Mouse (Mus musculus) WW6 (cell line): Measurements from ENCODE around the gene Kif24.
"Not testable (repeated sequence)": the region's sequence is repeated elsewhere in the genome, so short reads cannot be mapped to it uniquely, and the experiment has no call there.

Source experiments
- DNase-seq: peaks from one replicate; pipeline ENCODE4 v3.0.0-alpha.2; 2013; ENCODE audit warnings: low read depth, low spot score

Kif24 gene

DNA sequence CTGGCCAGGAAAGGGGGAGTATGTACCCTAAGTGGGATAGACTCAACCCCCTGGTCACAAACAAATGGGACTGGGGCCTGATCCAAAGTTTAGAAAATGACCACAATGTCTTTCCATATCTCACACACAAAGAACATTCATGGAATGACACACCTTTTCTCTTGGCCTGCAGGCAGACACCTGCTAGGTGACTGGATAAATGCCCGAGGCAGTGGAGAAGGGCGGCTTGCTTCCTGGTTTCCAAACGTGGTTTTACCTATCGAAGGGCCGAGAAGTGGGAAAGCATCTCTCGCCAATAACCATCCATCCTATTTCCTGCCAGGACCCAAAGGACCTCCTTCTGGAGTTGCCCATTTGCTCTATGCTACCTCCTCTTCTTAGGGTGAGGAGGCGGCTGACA, 28.3 kb upstream of the Kif24 start:
- no peak for DNase-seq

DNA sequence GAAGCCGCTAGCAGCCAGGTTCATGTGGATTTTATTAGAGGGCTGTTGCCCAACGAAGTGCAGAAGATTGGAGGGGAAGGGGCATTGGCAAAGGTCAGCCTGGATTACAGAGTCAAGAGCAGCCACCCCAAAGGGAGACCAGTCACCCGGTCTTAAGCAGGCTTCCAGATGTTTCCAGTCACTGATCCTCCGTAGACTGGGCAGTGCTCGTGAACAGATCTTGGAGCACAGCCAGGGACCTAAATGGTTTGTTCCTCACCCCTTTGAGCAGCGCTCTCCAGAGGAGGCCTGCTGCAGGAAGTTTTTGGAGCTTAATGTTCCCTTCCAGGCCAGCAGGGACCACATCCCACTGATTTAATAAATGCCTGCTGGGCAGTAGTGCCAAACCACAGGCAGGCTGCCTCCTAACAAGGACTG, 16.9 kb upstream of the Kif24 start:
- DNase-seq, result no peak

DNA sequence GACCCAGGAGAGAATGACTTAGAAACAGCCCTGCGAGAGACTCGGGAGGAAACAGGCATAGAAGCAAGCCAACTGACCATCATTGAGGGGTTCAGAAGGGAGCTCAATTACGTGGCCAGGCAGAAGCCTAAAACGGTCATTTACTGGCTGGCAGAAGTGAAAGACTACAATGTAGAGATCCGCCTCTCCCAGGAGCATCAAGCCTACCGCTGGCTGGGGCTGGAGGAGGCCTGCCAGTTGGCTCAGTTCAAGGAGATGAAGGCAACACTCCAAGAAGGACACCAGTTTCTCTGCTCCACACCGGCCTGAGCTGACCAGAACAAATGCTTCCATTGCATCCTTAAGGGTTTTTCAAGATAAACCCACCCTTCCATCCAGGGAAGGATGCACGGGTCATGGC, 15.6 kb upstream of the Kif24 start:
- DNase-seq, result no peak

DNA sequence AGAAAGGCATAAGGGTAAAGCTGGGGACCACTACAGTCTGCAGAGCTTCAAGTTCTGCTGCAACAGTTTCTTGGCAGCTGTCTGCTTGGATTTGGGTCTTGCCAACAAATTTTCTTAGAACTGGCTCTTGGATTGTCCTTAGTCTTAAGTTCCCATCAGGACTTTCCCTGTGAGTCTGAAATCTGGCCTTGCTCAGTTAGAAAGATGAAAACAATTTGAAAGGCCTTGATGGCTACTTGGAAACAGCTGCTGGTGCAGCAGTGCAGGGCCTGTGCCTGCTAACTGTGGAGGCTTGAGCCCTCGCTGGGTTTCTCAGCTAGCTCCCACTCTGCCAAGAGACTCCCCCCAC, 14.7 kb upstream of the Kif24 start:
- no peak for DNase-seq

DNA sequence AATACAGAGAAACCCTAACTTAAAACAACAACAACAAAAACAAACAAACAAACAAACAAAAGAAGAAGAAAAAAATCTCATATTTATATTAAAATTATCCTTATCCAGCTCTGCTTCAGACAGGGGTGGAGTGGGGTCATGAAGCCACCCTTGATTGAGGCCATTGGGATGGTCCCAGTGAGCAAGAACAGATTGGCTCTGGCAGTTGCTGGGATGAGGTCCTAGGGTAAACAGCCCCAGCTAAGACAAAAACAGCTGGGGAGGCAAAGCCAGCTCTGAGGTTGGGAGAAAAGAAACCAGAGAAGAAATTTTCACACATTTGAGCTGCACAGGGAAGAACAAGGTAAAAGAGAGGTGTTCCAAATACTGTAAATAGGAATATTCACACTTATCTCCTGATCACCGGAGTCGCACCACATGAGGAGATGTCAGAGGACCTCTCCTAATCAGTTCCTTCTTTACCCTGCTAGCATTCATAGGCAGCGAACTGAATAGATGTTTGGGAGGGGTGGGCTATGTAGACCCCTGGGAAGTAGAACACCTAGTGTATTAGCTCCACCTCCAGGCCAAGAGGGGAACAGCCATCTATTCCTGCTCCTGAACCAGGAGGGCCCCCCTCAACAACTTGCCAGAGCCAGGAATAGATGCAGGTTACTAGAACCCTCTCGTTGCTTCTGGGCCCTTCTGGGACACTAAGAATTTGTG, 14.2 kb upstream of the Kif24 start:
- no peak for DNase-seq

DNA sequence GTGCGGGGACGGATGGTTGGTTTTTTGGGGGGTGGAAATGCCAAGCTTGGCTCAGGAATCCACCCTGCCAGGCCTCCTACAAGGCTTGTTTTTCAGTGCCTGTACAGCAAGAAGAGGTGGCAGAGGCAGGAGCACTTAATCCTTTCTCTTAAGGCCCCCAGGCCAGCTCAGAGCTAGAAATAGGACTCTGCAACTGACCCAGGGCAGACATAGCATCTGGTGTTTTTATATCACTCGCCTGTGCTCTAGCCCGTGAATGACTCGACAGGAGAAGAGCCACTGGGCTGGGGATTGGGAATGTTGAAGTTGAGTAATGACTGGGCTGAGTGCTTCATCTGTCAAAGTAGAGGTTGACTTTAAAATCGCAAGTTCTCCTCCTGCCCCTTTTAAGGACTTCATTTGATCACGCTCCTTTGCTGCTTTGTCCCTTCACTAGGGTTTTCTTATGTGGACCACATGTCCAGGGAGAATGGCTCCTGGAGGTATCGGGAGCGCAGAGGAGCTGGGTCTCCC, 13.0 kb upstream of the Kif24 start:
- DNase-seq, result no peak

DNA sequence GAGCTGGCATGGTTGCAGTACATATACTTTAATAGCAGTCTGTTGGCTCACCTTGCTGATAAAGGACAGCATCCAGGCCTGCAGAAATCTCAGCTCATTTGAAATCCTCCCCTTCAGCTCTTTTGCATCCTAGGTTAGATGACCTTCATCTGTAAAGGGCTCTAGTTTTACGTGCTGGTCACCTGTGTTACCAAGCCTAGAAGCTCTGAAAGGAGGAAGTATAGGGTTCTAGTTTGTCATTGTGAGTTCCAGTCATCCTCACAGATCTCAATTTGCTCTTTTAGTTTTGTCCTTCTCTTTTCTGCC, 6.7 kb upstream of the Kif24 start:
- DNase-seq, result no peak

DNA sequence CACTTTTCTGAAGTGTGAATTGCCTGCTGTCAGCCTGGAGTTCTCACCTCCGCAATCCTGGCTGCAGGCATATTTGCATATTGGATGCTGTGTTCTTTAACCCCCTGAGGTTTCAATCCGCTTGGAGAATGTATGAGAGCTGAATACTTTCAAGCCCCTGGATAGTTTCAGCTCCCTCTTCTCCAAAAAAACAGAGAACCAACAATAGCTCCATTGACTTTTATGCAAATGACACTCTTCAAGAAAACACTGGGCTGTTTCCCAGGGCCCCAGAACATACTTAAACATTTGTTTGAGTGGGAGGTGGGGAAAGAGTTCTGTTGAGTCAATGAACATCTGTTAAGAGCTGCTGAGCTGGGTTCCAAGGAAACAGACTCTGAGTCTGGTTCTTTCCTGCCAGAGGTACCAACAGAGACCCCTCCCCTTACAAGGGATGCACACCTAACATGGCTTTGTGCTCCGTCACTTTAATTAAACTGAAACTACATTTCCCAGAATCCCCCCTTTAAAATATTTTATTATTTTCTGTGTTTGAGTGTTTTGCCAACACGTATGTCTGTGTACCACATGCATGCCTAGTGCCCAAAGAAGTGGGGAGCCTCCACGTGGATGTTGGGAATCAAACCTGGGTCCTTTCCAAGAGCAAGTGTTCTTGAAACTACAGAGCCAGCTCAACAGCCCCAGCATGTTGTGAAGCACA, 6.1 kb upstream of the Kif24 start:
- no peak for DNase-seq

DNA sequence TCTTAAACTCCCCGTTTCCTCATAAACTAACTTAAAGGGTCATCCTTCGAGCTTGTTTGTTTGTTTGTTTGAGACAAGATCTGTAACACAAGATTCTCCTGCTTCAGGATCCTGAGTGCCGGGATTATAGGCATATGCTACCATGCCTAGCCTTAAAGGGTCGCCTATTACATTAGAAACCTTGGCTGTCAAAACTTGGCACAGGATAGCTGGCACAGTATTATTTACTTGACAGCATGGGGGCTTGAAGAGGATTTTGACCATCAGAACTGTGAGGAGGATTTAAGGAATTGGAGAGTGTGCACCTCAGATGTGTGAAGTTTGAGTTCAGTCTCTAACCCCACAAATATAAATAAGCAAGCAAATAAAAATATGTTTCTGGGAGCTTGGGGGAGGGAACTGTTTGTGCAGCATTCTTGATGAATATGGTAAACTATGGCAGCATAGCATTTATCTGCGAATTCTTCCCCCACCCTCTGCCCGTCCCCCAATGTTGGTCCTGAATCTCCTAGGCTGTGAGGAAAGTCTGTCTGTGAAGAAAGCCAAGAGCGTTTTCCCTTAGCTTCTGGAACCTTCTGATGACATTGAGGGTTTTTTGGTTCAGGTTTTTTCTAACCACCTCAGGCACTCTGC, 5.5 kb upstream of the Kif24 start:
- DNase-seq, result no peak

DNA sequence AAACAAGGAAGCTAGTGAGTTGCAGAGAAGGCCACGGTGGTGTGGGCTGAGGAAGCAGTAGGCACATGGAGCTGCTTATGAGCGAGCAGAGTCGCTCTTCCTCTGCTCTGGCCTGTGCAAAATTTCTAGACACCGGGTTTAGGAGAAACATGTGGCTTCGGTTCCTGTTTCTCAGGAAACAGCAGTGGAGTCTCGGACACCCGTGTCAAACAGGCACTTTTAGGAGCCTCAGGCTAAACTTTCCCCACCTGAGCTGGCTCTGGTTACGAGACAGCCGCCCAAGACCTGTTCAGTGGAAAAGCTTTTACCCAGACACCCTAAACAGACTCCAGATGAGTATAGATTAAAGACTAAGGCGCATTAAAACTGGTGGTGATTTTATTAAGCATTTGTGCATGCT, 4.5 kb upstream of the Kif24 start:
- no peak for DNase-seq

DNA sequence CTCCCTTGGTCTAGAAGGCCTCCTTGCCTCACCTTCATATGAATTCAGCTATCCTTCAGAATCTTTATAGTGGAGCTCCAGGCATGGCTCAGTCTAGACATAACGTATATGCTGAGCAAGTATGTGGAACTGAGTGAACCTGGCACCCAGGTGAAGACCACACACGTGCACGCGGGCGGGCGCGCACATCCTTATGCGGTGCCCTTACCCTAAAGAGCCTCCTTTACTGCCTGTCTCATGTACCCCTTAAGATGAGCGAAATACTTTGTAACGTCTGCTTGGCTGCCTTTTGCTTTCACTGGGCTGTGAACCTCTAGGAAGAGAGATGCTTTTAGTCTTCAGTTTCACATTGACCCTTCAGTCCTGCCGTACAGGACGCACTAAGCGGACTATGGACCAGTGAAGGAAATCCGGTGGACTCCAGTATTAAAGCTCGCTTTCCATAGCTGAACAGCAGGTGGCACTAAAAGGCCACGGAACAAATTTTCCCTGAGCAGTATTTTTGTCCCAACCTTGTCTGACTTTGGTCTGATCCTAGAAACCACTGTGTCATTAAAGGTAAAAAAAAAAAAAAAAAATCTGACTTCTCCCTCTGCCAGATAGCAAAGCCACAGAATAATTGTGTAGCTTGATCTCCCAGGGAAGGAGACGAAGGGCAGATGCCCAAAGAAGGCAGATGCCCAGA, 3.9 kb upstream of the Kif24 start:
- no peak for DNase-seq

DNA sequence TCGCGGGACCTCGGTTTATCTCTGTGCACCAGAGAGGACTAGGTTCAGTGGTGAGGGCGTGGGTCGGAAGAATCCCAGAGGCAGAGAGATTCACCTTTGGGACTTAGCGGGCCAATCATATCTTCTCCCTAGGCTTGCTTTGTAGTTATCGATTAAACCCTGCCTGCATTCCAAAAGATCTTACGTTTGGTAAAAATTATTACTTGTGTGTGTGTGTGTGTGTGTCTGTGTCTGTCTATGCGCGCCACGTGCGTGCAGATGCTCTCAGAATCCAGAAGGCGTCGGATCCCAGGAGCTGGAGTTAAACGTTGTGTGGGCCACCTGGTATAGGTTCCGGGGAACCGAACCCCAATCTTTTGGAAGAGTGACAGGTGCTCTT, 589 bp upstream of the Kif24 start:
- DNase-seq, result no peak

DNA sequence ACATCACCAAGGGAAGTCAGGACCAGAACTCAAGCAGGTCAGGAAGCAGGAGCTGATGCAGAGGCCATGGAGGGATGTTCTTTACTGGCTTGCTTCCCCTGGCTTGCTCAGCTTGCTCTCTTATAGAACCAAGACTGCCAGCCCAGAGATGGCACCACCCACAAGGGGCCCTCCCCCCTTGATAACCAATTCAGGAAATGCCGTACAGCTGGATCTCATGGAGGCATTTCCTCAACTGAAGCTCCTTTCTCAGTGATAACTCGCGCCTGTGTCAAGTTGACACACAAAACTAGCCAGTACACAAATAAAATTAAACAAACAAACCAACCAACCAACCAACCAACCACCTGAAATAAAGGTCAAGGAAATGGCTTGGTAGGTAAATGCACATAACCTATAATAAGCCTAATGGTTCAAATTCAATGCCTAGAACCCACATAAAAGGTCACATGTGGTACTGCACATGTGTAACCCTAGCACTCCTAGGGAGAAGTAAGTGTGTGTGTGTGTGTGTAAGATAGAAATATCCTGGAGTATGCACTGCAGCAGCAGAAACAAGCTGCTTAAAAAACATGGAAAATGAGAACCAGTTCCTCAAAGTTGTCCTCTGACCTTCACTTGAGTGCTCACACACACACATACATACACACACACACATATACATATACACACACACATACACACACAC, 1.5 kb downstream of the Kif24 start:
- not testable (repeated sequence) for DNase-seq

DNA sequence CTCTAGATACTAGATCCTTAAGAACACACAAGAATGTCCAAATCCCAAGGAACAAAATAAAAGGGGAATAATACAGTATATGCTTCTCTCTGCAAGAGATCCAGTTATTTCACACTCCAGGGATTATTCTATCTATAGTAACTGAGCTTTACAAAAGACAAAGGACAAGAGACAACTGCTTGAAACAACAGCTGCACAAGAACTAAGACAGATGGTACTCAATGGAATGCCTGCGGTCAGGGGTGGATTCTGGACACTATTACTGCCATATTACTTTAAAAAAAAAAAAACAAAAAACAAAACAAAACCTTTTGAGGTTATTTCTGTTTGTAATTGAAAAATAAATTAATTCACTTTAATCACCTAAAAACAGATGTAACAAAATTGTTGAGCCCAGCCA, 4.0 kb downstream of the Kif24 start:
- DNase-seq, result no peak

DNA sequence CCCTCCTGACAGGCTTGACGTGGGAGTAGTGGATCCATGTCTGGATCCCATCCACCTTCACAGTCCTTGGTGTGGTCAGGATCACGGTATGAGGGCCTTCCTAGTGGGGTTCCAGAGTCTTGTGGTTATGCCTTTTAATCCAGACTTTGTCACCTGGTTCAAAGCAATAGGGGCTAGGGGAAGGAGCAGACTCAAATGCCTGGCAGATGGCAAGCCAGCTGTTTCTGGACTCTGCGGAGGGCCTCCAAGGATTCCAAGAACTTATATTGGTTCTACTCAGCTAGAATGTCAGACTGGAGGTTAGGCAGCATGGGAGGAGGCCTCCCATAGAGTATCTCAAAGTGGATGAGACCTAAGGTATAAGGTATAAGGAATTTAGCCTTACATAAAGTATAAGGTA, 17.1 kb downstream of the Kif24 start:
- no peak for DNase-seq

DNA sequence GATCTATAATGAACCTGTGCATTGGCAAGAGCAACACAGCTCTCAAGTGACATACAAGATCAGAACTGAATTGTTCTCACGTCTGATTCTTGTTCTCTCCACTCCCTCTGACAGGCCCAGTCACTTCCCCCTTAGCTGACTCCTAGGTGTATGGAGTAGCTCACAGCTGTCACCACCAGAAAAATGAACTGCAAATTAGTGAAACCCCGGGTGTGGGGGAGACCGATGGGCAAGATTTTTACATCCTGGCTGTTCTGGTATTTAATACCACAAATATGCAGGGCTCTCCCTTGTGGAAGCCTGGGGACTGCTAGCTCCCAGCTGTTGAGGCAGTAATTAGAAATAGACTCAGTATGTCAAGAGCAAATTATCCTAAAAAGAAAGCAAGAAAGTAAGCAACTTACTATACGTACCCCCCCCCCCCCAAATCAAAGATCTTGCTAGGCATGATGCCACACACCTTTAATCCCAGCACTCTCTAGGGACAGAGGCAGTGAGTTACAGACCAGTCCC, 21.8 kb downstream of the Kif24 start:
- no peak for DNase-seq

DNA sequence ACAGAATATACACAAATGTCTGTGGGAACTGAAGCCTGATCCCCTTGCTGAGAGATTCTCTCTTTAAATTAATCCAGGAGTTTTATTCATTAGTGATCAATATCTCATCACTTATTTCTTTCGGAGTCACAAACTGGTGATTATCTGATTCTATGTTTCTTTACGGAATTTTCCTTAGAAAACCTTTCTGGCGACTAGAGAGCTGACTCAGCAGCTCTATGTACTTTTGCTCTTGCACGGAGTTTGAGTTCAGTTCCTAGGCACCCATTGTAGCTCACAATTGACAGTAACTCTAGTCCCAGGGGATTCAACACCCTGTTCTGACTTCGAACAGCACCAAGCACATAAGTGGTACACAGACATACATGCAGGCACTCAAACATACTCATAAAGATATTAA, 25.8 kb downstream of the Kif24 start:
- DNase-seq, result no peak

DNA sequence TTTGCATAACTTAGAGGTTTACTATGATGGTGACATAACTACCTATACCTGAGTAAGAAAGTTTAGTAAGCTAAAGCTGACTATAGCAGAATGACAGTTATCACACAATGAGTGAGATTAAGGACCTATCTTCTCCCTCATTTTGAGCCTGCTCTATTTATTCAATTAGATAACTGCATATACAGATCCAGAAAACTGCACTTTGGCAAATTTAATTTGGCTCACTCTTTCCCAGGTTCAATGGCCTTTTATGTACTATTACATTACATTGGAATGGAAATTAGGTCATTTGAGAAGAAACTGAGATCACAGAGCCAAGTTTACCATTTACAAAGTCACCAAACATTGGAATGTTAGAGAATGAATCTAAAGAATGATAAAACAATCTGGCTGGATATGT, 47.7 kb downstream of the Kif24 start:
- no peak for DNase-seq

DNA sequence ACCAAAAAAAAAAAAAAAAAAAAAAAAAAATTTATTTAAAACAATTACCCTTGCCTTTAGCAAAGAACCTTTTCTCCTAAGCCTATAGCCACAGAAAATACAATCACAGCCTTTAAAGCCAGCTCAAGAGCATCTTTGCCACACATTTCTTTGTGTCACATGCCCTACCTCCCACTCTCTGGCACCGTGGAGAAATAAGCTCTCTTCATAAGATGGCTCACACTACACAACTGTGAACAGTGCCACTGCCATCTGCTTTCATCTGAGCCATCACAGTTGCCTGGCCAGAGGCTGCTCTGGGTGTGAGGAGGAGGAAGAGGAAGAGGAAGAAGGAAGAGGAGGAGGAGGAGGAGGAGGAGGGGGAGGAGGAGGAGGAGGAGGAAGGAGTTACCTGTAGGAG, 55.3 kb downstream of the Kif24 start:
- DNase-seq, result no peak

DNA sequence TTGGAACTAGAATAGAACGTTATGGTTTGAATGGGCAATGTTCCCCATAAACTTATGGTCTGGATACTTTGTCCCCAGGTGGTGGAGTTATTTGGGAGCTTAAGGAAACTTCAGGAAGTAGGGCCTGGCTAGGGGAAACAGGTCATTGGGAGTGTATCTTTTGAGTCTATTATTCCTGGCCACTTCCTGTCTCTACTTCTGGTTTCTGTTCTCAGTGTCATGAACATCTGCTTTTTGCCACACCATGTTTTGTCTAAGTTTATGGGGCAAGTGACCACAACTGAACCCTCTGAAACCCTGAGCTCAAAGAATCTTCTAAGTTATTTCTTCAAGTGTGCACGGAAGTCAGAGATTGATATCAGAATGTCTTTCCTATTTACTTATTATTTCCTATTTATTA, 57.3 kb downstream of the Kif24 start:
- DNase-seq, result no peak

DNA sequence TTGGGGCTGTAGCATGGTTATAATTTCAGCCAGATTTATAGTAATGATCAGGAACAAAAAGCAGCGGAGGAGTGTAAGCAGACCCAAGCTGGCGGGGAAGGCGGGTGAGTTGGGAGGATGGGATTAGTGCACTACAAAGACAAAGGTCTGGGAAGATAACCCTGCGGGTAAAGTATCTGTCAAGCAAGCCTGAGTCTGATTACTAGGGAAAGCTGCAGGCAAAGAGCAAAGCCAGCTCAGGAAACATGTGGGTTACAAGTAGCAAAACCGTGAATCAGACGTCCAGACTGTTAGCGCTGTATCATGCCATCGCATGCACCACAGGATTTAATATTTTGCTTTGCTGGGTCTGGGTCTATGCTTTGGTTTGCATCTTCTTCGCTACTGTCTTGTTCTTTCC, 58.1 kb downstream of the Kif24 start:
- no peak for DNase-seq

DNA sequence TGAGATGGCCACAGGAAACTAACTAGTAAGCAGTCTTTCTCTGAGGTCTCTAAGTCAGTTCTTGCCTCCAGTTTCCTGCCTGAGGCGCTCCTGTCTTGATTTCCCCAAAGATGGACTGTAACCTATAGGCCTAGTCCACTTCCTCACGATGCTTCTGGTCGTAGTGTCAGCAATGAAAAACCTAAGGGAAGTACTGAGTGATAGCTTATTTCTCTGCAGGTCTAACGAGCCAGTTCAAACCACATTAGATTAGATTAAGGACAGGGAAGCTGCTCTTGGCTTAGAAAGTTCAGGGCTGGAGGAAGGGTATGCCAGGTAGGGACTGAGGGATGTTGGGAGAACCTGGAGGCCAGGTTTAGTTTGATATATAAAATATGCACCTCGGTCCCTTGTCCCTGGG, 63.1 kb downstream of the Kif24 start:
- DNase-seq, result no peak
